Comparison of ENCODE assay signal across 26 mouse cellular contexts in genomic region chr10:95625300-95625699, GRCm38 (mm10). TPM values are rescaled to one million over a fixed set of nuclear protein-coding genes. Genes with fewer than 3 reads are reported as not detected.
A peak's percentile ranks its signal among the peaks of the same experiment; 100 is the strongest.
DNase-seq lines count a peak whose midpoint lies in the region; ATAC-seq and TF ChIP-seq lines count a peak whose summit lies in the region.
"Had no signal": no experiment of that assay in that cellular context is flagged by ENCODE, and none has a peak within 500 bp of the region (broad histone marks: within the 10 kb centered on the region; RNA-seq: fewer than 3 reads in every experiment).

No protein-coding gene starts in this region.

- no peak overlapping the region for H3K9ac ChIP-seq in kidney, embryonic 15.5 days
- H3K9ac ChIP-seq in hindbrain, embryonic 11.5 days (ENCODE audit: low read depth, low read length), result no peak overlapping the region
- H3K9ac ChIP-seq: forebrain, embryonic 13.5 days; forebrain, postnatal 0 days; hindbrain, embryonic 13.5 days had no signal

- DNase-seq in adrenal gland, postnatal 36 days, result peak; percentile 33 to 37
- DNase-seq in adrenal gland, postnatal 14 days, result no peak
- DNase-seq in kidney, adult 2 months, result peak; percentile 67
- DNase-seq in kidney, postnatal 14 days, result no peak
- peak; percentile 46 to 58 for DNase-seq in kidney, postnatal 36 days
- no peak for DNase-seq in hindbrain, embryonic 11.5 days (ENCODE audit: low spot score)
- DNase-seq: adrenal gland, postnatal 25 days; cerebellum, adult 2 months; cerebellum, postnatal 10 days; forebrain, postnatal 0 days; gastrocnemius, postnatal 25 days; heart, postnatal 10 days; heart, postnatal 4 days had no signal

- ATAC-seq in kidney, embryonic 15.5 days (replicated peaks; ENCODE audit: low FRiP score), result no peak
- no peak for ATAC-seq in hindbrain, embryonic 11.5 days (ENCODE audit: low FRiP score)
- ATAC-seq: activated CD4-positive, CD25-positive, alpha-beta regulatory T cell, adult 4 months; forebrain, embryonic 13.5 days; forebrain, postnatal 0 days; hindbrain, postnatal 0 days; Patski had no signal

- H3K27ac ChIP-seq in kidney, adult 2 months (ENCODE audit: insufficient read depth, low read depth, low read length), result no peak overlapping the region
- no peak overlapping the region for H3K27ac ChIP-seq in kidney, embryonic 15.5 days
- peak overlapping the region; percentile 58 for H3K27ac ChIP-seq in small intestine, adult 2 months (ENCODE audit: insufficient read depth, low read depth, low read length)
- no peak overlapping the region for H3K27ac ChIP-seq in hindbrain, embryonic 11.5 days (ENCODE audit: low read depth, low read length)
- H3K27ac ChIP-seq: embryonic facial prominence, embryonic 10.5 days; forebrain, embryonic 13.5 days; heart, embryonic 10.5 days; hindbrain, embryonic 13.5 days; hindbrain, postnatal 0 days had no signal

- no peak overlapping the region for H3K4me2 ChIP-seq in kidney, embryonic 15.5 days
- no peak overlapping the region for H3K4me2 ChIP-seq in hindbrain, embryonic 11.5 days (replicated peaks; ENCODE audit: low read depth, low read length)
- H3K4me2 ChIP-seq: forebrain, embryonic 13.5 days; hindbrain, embryonic 13.5 days had no signal

- peaks cover 11% of the 10 kb centered on the region; the same call in 1 of the 2 replicates for H3K4me1 ChIP-seq in kidney, adult 2 months (ENCODE audit: control insufficient read depth, insufficient read depth, low read length)
- peaks cover 14% of the 10 kb centered on the region for H3K4me1 ChIP-seq in kidney, embryonic 15.5 days
- peaks cover 22% of the 10 kb centered on the region for H3K4me1 ChIP-seq in small intestine, adult 2 months (ENCODE audit: control insufficient read depth, insufficient read depth, insufficient read length, low read length)
- H3K4me1 ChIP-seq in hindbrain, embryonic 11.5 days (replicated peaks; ENCODE audit: control insufficient read depth, insufficient read depth, low read length), result peaks cover 2% of the 10 kb centered on the region; the same call in 1 of the 2 replicates

- no peaks in the 10 kb centered on the region for H3K36me3 ChIP-seq in kidney, adult 2 months (ENCODE audit: control insufficient read depth, insufficient read depth, low read length)
- H3K36me3 ChIP-seq in kidney, embryonic 15.5 days, result no peaks in the 10 kb centered on the region
- H3K36me3 ChIP-seq in small intestine, adult 2 months (ENCODE audit: control insufficient read depth, insufficient read depth, low read length), result no peaks in the 10 kb centered on the region
- H3K36me3 ChIP-seq in hindbrain, embryonic 11.5 days (ENCODE audit: control insufficient read depth, insufficient read depth, low read length), result no peaks in the 10 kb centered on the region
- H3K36me3 ChIP-seq: embryonic facial prominence, embryonic 10.5 days; heart, embryonic 10.5 days; hindbrain, embryonic 13.5 days had no signal

- no peak for TF ChIP-seq POLR2A in kidney, adult 2 months (IDR thresholded peaks at IDR 0.05; ENCODE audit: low read depth, low read length)
- TF ChIP-seq POLR2A in small intestine, adult 2 months (IDR thresholded peaks at IDR 0.05; ENCODE audit: low read depth, low read length), result no peak

- no peaks in the 10 kb centered on the region for H3K9me3 ChIP-seq in kidney, embryonic 15.5 days (replicated peaks)
- no peaks in the 10 kb centered on the region for H3K9me3 ChIP-seq in hindbrain, embryonic 11.5 days (ENCODE audit: control insufficient read depth, low read length)
- H3K9me3 ChIP-seq: embryonic facial prominence, embryonic 10.5 days; forebrain, embryonic 13.5 days; heart, embryonic 10.5 days; hindbrain, embryonic 13.5 days had no signal

- 50% methylated on average over 6 of the region's 6 CpGs for whole genome bisulfite sequencing in kidney, adult 2 months
- WGBS in kidney, embryonic 15.5 days, result 74% methylated on average over 6 of the region's 6 CpGs
- WGBS in small intestine, adult 2 months, result 24% methylated on average over 6 of the region's 6 CpGs
- 89% methylated on average over 6 of the region's 6 CpGs for WGBS in hindbrain, embryonic 11.5 days

- TF ChIP-seq CTCF in kidney, adult 2 months (conservative IDR thresholded peaks at IDR 0.05; ENCODE audit: insufficient read depth, insufficient read length, low read depth, low read length), result no peak
- no peak for TF ChIP-seq CTCF in small intestine, adult 2 months (IDR thresholded peaks at IDR 0.05; ENCODE audit: extremely low read depth, insufficient read length, insufficient replicate concordance, low read depth, low read length)

- no peak overlapping the region for H3K4me3 ChIP-seq in kidney, adult 2 months (ENCODE audit: insufficient read depth, low read depth, low read length)
- no peak overlapping the region for H3K4me3 ChIP-seq in kidney, embryonic 15.5 days (replicated peaks)
- H3K4me3 ChIP-seq in small intestine, adult 2 months (ENCODE audit: low read depth, low read length), result no peak overlapping the region
- H3K4me3 ChIP-seq in hindbrain, embryonic 11.5 days (ENCODE audit: low read depth, low read length), result no peak overlapping the region
- H3K4me3 ChIP-seq: embryonic facial prominence, embryonic 10.5 days; forebrain, embryonic 13.5 days; heart, embryonic 10.5 days; hindbrain, embryonic 13.5 days had no signal

- no peaks in the 10 kb centered on the region for H3K27me3 ChIP-seq in kidney, adult 2 months (replicated peaks; ENCODE audit: control insufficient read depth, insufficient read depth, low read length)
- H3K27me3 ChIP-seq in kidney, embryonic 15.5 days, result no peaks in the 10 kb centered on the region
- no peaks in the 10 kb centered on the region for H3K27me3 ChIP-seq in small intestine, adult 2 months (ENCODE audit: control insufficient read depth, insufficient read depth, low read length)
- no peaks in the 10 kb centered on the region for H3K27me3 ChIP-seq in hindbrain, embryonic 11.5 days (ENCODE audit: control insufficient read depth, insufficient read depth, low read length)
- H3K27me3 ChIP-seq: CH12.LX; forebrain, embryonic 13.5 days; hindbrain, embryonic 13.5 days; Patski had no signal

RNA-seq across cellular contexts. Expression of gene Anapc15-ps, which starts 48.0 kb away (rescaled TPM):
- total RNA-seq in adrenal gland, postnatal 36 days (2021), result not detected
- total RNA-seq in adrenal gland, postnatal 14 days (2021), result not detected in 2 replicates
- polyA plus RNA-seq in kidney, adult 2 months (2012; rRNA removed), result not detected in 2 replicates
- 0.47 TPM in 1 of 2 replicates, not detected in the other for polyA plus RNA-seq in kidney, embryonic 15.5 days (2015; fragmentation: Nextera tagmentation; extraction: Ambion mirVana)
- not detected in 2 replicates for polyA plus RNA-seq in small intestine, adult 2 months (2012; rRNA removed)
- not detected in 2 replicates for polyA plus RNA-seq in hindbrain, embryonic 11.5 days (2014; fragmentation: Nextera tagmentation; extraction: Ambion mirVana)
- total RNA-seq: adrenal gland, postnatal 25 days; forebrain, postnatal 0 days; gastrocnemius, adult 18-20 months; gastrocnemius, postnatal 25 days; heart, postnatal 10 days; heart, postnatal 4 days; hindbrain, postnatal 0 days had no signal
- polyA plus RNA-seq: activated CD4-positive, CD25-positive, alpha-beta regulatory T cell, adult 4 months; embryonic facial prominence, embryonic 10.5 days; embryonic facial prominence, embryonic 14.5 days; forebrain, embryonic 13.5 days; forebrain, postnatal 0 days; heart, embryonic 10.5 days; heart, embryonic 14.5 days; hindbrain, embryonic 13.5 days; hindbrain, postnatal 0 days had no signal

Comparison
In these comparisons a context has a peak if more than half of its experiments do, and no peak if none do; other contexts are left out.
1. DNase-seq: peak in adrenal gland, postnatal 36 days (2 of 2), kidney, adult 2 months (single experiment) and kidney, postnatal 36 days (2 of 2); none in adrenal gland, postnatal 14 days (single experiment), kidney, postnatal 14 days (single experiment) and hindbrain, embryonic 11.5 days (single experiment).